Mouse (Mus musculus) megakaryocyte, embryonic 14.5 days (primary cell): ENCODE results near the gene 4930564D02Rik. TPM values are rescaled to one million over a fixed set of nuclear protein-coding genes. Genes with fewer than 3 reads are reported as not detected.

Source experiments
- H3K27me3 ChIP-seq: replicated peaks from 2 replicates; pipeline ENCODE3; 2012; ENCODE audit warnings: inconsistent platforms
- H3K36me3 ChIP-seq: replicated peaks from 2 replicates; pipeline ENCODE3; 2012; ENCODE audit warnings: low read length, inconsistent platforms, mixed read lengths
- H3K4me1 ChIP-seq: 2 replicates; pipeline ENCODE4 v1.6.1; 2012; ENCODE audit warnings: inconsistent platforms
- H3K4me3 ChIP-seq: replicated peaks from 2 replicates; pipeline ENCODE3; 2012; ENCODE audit warnings: moderate library complexity, mild to moderate bottlenecking, inconsistent platforms
- H3K9me3 ChIP-seq: 2 replicates; pipeline ENCODE4 v1.6.1; 2012; ENCODE audit warnings: inconsistent platforms
- FLI1 ChIP-seq: IDR thresholded peaks from 2 replicates; pipeline ENCODE4 v1.6.1; 2012; ENCODE audit warnings: low read length, inconsistent platforms, mixed read lengths
- GATA1 ChIP-seq: IDR thresholded peaks from 3 replicates; pipeline ENCODE4 v1.6.1; 2012; ENCODE audit warnings: mixed read lengths, low read length, inconsistent platforms, borderline replicate concordance
- polyA plus RNA-seq: library from polyadenylated mRNA; stranded (reverse); fragments of >175 nt; gene quantifications from 2 replicates; pipeline ENCODE4 v1.2.3, GENCODE M21; 2012; ENCODE audit warnings: low replicate concordance; ENCODE audit not compliant: insufficient read depth

4930564D02Rik gene
- not detected in 2 replicates for polyA plus RNA-seq

DNA sequence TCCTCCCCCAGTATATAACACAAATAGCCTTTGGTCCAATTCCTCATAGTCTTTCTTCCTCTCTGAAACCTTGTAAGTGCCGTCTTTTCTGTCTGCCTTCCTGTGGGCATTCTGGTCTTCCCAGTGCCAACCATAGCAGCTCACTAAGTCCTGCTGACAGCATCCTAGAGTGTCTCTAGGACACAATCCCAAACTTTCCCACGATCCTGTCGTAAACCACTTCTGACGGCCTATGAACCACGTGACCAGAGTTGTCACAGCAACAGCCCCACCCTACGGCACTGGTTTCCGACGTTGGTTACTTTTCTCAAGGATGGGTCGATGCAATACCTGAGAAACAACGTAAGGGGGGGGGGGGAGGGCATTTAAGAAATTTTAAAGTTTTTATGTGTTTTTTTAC is at the start of gene 4930564D02Rik:
TSS of gene 4930564D02Rik (plus strand) at position 301 of the 400 bp plus-strand sequence.
- TF ChIP-seq GATA1 (no peak), FLI1 (no peak)
- H3K9me3 ChIP-seq: peaks cover 11% of the 10 kb centered on the region
- no peaks in the 10 kb centered on the region for H3K4me1 ChIP-seq
- H3K27me3 ChIP-seq: peaks cover 20% of the 10 kb centered on the region
- no peak within 1 kb of the TSS for H3K4me3 ChIP-seq
- no peaks in the 10 kb centered on the region for H3K36me3 ChIP-seq

DNA sequence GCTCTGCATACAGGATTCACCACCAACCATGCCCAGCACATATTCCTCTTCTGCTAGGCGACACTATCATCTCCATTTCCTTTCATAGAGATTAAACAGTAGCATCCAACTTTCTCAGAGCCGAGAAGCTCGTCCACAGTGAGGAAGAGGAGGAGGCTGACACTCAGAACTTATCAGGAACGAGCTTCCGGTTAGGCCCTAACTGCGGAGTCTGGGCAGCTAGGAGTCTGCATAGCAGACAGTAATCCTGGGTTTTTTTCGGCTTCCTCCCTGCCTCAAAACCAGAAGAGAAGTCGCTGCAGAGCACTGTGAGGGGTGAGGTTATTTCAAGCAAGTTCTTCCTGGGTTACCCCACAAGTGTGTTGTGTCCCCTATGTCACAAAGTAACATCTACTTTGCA is 49.3 kb upstream of the 4930564D02Rik start:
- H3K9me3 ChIP-seq: no peaks in the 10 kb centered on the region
- H3K4me3 ChIP-seq: no peak overlapping the region
- H3K27me3 ChIP-seq: peaks cover 12% of the 10 kb centered on the region
- TF ChIP-seq FLI1 (no peak), GATA1 (no peak)
- no peaks in the 10 kb centered on the region for H3K36me3 ChIP-seq
- peaks cover 8% of the 10 kb centered on the region for H3K4me1 ChIP-seq

DNA sequence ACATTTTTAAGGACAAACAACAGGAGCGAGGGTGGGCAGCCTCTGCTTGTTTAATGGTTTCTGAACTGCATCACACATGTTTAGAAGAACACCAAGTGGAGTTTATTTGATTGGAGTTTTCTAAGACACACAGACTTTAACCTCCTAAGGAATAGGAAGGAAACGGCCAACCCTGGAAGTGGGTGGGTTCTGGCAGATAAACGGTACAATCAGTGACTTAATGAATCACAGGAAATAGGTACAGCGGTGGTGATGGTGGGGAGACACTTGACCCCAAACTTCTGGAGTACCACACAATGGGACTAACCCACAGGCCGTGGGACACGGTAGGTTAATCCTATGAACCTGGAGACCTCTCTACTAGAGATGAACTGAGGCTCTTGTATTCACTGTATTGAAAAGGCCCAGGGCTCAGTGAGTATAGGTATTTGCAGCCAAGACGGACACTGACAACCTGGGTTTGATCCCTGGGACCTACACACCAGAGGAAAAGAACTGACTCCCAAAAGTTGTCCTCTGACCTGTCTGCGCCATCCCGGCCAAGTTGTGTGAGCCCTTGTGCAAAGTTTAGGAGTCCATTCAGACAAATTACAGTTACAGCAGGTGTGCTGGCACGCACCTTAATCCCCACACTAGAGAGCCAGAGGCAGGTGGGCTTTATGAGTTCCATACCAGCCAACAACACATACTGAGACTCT is 48.4 kb upstream of the 4930564D02Rik start:
- Histone ChIP-seq H3K4me1 (peaks cover 8% of the 10 kb centered on the region), H3K9me3 (no peaks in the 10 kb centered on the region), H3K27me3 (peaks cover 14% of the 10 kb centered on the region), H3K4me3 (no peak overlapping the region), H3K36me3 (no peaks in the 10 kb centered on the region)
- TF ChIP-seq GATA1 (no peak), FLI1 (no peak)

- H3K36me3 ChIP-seq: no peaks in the 10 kb centered on the region
- no peaks in the 10 kb centered on the region for H3K9me3 ChIP-seq
- H3K4me3 ChIP-seq: no peak overlapping the region
- TF ChIP-seq GATA1: no peak
- TF ChIP-seq FLI1: no peak
- H3K27me3 ChIP-seq: peaks cover 14% of the 10 kb centered on the region
- H3K4me1 ChIP-seq: peaks cover 8% of the 10 kb centered on the region
Measured at GRCm38 (mm10) chr3:105018783-105019105, 47.9 kb upstream of the 4930564D02Rik start.

- Histone ChIP-seq H3K27me3 (peaks cover 8% of the 10 kb centered on the region), H3K4me3 (no peak overlapping the region), H3K4me1 (peaks cover 8% of the 10 kb centered on the region), H3K36me3 (no peaks in the 10 kb centered on the region), H3K9me3 (no peaks in the 10 kb centered on the region)
- TF ChIP-seq FLI1 (no peak), GATA1 (no peak)
Measured at GRCm38 (mm10) chr3:105019826-105020692, 46.6 kb upstream of the 4930564D02Rik start.

- peaks cover 4% of the 10 kb centered on the region for H3K27me3 ChIP-seq
- H3K4me1 ChIP-seq: peaks cover 8% of the 10 kb centered on the region
- H3K4me3 ChIP-seq: no peak overlapping the region
- peaks cover 8% of the 10 kb centered on the region for H3K9me3 ChIP-seq
- no peak for TF ChIP-seq GATA1
- no peak for TF ChIP-seq FLI1
- no peaks in the 10 kb centered on the region for H3K36me3 ChIP-seq
Measured at GRCm38 (mm10) chr3:105023371-105024005, 43.2 kb upstream of the 4930564D02Rik start.

DNA sequence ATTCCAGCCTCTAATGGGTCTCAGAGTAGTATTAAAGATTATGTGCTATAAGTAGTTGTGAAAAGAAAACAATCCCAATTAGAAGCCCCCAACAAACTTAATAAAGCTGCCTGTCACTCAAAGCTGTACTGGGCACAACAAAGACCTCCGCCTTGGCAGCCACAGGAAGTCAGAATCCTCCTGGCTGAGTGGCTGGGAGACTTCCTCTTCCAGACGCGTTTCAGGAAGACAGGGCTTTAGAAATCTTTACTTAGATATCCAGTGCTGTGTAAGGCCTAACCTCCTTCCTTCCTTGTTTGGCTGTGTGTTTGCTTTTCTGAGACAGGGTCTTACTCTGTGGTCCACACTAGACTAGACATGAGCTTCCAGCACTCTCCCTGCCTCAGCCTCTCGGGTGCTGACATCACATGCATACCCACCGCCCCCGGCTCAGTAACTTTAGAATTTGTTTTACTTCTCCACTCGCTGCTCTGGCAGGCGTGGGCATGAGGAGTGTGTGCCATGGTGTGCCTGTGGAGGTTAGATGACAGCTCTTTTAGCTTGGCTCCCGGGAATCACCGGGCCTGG is 30.3 kb upstream of the 4930564D02Rik start:
- H3K9me3 ChIP-seq: no peaks in the 10 kb centered on the region
- H3K4me3 ChIP-seq: no peak overlapping the region
- H3K4me1 ChIP-seq: peaks cover 5% of the 10 kb centered on the region
- TF ChIP-seq GATA1 (no peak), FLI1 (no peak)
- peaks cover 15% of the 10 kb centered on the region for H3K27me3 ChIP-seq
- no peaks in the 10 kb centered on the region for H3K36me3 ChIP-seq

DNA sequence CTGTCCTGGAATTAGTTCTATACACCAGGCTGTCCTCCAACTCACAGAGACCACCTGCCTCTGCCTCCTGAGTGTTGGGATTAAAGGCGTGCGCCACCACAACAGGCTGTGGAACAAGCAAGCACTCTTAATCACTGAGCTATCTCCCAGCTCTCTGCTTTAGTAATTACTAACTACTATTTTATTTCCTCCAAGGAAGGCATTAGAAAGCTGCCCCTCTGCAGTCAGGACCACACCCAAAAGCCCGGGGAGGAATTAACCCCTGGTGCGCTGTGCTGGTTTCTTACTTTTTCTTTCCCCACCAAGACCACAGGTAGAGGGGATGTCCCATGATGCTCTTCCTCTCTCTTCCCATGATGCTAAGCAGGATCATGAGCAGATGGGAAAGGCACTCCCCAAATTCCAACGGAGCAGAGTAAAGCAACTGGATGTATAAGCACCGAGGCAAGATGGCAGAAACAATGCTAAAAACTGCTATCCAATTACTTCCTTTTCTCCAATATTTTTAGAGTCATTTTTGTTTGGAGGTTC is 29.3 kb upstream of the 4930564D02Rik start:
- no peak overlapping the region for H3K4me3 ChIP-seq
- H3K36me3 ChIP-seq: no peaks in the 10 kb centered on the region
- TF ChIP-seq FLI1 (no peak), GATA1 (no peak)
- peaks cover 5% of the 10 kb centered on the region for H3K4me1 ChIP-seq
- H3K9me3 ChIP-seq: no peaks in the 10 kb centered on the region
- H3K27me3 ChIP-seq: peaks cover 15% of the 10 kb centered on the region

DNA sequence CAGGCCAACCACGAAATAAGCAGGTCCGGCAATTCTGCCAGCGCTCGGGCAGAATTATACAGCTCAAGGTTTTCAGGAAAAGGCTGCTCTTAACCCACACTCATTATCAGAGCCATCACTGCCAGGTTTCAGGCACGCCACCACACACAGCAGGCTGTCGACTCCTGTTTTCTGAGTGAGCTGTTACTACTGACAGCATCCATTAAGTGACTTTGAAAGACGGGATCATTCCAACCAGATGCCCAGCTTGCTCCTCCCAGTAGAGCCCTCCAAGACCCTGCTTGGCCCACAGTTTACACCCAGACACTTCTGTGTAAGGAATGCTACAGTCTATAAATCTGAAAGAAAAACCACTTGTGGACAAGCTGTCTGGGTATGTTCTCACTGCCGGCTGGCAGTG is 26.6 kb upstream of the 4930564D02Rik start:
- TF ChIP-seq GATA1 (no peak), FLI1 (no peak)
- Histone ChIP-seq H3K4me3 (no peak overlapping the region), H3K27me3 (peaks cover 20% of the 10 kb centered on the region), H3K9me3 (no peaks in the 10 kb centered on the region), H3K4me1 (peaks cover 5% of the 10 kb centered on the region), H3K36me3 (no peaks in the 10 kb centered on the region)
